Mouse (Mus musculus) small intestine, adult 2 months (tissue): ENCODE results near the gene Ret. TPM values are rescaled to one million over a fixed set of nuclear protein-coding genes. Genes with fewer than 3 reads are reported as not detected.

ENCODE experiments used
- H3K27ac ChIP-seq: fragments of 200-500 bp; 2 replicates; pipeline ENCODE4 v1.5.1; 2012; ENCODE audit warnings: low read depth, low read length, control low read depth, inconsistent platforms; ENCODE audit not compliant: insufficient read depth
- H3K27me3 ChIP-seq: fragments of 200-500 bp; 2 replicates; pipeline ENCODE4 v1.6.1; 2012; ENCODE audit warnings: mild to moderate bottlenecking, moderate library complexity, low read length, inconsistent platforms; ENCODE audit not compliant: control insufficient read depth, insufficient read depth
- H3K36me3 ChIP-seq: fragments of 200-500 bp; 2 replicates; pipeline ENCODE4 v1.6.1; 2012; ENCODE audit warnings: mild to moderate bottlenecking, low read length, control low read depth, inconsistent platforms; ENCODE audit not compliant: control insufficient read depth, insufficient read depth
- H3K4me1 ChIP-seq: fragments of 200-500 bp; 2 replicates; pipeline ENCODE4 v1.6.1; 2012; ENCODE audit warnings: low read length, inconsistent platforms, mixed read lengths; ENCODE audit not compliant: control insufficient read depth, insufficient read depth, insufficient read length
- H3K4me3 ChIP-seq: fragments of 200-500 bp; 2 replicates; pipeline ENCODE4 v1.5.1; 2012; ENCODE audit warnings: low read depth, mild to moderate bottlenecking, control low read depth, inconsistent platforms, low read length, moderate library complexity
- CTCF ChIP-seq: fragments of 200-500 bp; IDR thresholded peaks from 2 replicates; pipeline ENCODE4 v1.5.1; 2012; ENCODE audit warnings: low read depth, mild to moderate bottlenecking, control low read depth, inconsistent platforms, low read length, moderate library complexity, mixed read lengths; ENCODE audit not compliant: insufficient replicate concordance, insufficient read length; ENCODE audit errors: extremely low read depth
- POLR2A ChIP-seq: fragments of 200-500 bp; IDR thresholded peaks from 2 replicates; pipeline ENCODE4 v1.6.1; 2012; ENCODE audit warnings: low read depth, mild to moderate bottlenecking, control low read depth, inconsistent platforms, low read length, moderate library complexity
- WGBS: fragments of 180-500 bp; shearing (Covaris S2); methylation state at CpG from one replicate; pipeline ENCODE4 v1.1.7; 2018; 5-methylcytosine and 5-hydroxymethylcytosine counted together
- polyA plus RNA-seq: library from polyadenylated mRNA; depleted of rRNA; stranded (reverse); fragments of >200 nt; gene quantifications from 2 replicates; pipeline ENCODE4 v1.2.3, GENCODE M21; 2012

Gene Ret
- polyA plus RNA-seq, 1 experiment, result 4.5 TPM

DNA sequence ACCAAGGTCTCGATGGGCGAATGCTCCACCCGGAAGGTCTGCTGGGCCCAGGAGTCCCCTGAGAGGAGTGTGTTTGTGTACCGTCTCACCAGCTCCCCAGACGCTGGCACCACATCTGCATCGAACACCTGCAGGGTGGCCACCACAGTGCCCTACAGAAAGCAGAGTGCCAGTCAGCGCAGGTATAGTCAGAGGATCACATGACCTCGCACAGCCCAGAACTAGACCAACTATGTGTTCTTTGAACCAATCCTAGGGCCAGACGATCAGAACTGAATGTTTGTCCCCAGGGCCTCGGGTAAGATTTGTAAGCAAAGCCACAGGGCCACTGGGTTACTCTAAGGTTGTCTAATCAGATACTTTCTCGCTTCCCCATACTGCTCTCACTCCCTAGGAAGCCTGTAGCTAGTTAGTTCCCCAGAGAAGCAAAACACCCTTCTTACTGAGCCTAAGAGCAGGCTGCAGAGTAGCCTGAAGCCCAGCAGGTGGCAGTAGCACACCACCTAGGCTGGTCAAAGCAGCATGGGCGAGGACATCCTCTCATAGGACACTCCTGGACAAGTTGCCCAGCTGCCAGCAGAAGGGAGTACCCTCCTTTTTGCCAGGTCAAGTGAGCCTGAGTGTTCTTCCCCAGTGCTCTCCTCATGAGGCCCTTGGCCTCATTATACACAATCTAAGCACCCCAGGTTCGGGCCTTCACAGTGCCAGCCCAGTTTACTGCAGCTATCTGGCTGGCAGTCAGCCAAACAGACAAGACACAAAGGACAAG is 18.0 kb downstream of the Ret start:
- Histone ChIP-seq H3K4me1 (0 out of 2 replicates have a peak, but pooled peaks cover 2% of the 10 kb centered on the region), H3K27ac (no peak overlapping the region), H3K4me3 (no peak overlapping the region), H3K27me3 (no peaks in the 10 kb centered on the region), H3K36me3 (no peaks in the 10 kb centered on the region)
- TF ChIP-seq CTCF, result peak; percentile 95; the same call in 1 of the 2 replicates
- no peak for TF ChIP-seq POLR2A
- 50% methylated on average over 13 of the region's 13 CpGs for WGBS

DNA sequence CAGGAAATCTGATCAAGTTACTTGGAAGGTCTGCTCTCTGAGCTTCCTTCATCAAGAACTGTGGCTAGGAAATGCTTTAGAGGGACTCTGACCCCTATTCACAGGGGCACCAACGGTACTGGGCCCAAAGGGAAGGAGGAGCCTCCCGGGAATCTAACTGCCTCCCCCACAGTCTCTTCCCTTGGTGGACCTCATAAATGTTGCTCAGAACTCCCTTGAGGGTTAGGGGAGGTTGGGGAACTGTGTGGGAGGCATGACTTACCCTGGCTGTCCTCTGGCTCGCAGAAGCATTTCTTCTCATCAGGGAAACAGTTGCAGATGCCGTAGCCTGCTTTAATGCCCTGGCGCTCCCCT is 23.6 kb downstream of the Ret start:
- H3K4me1 ChIP-seq, result no peaks in the 10 kb centered on the region
- no peak overlapping the region for H3K4me3 ChIP-seq
- TF ChIP-seq POLR2A (no peak), CTCF (no peak)
- WGBS, result 59% methylated on average over 5 of the region's 5 CpGs
- no peaks in the 10 kb centered on the region for H3K27me3 ChIP-seq
- no peak overlapping the region for H3K27ac ChIP-seq
- H3K36me3 ChIP-seq, result no peaks in the 10 kb centered on the region

DNA sequence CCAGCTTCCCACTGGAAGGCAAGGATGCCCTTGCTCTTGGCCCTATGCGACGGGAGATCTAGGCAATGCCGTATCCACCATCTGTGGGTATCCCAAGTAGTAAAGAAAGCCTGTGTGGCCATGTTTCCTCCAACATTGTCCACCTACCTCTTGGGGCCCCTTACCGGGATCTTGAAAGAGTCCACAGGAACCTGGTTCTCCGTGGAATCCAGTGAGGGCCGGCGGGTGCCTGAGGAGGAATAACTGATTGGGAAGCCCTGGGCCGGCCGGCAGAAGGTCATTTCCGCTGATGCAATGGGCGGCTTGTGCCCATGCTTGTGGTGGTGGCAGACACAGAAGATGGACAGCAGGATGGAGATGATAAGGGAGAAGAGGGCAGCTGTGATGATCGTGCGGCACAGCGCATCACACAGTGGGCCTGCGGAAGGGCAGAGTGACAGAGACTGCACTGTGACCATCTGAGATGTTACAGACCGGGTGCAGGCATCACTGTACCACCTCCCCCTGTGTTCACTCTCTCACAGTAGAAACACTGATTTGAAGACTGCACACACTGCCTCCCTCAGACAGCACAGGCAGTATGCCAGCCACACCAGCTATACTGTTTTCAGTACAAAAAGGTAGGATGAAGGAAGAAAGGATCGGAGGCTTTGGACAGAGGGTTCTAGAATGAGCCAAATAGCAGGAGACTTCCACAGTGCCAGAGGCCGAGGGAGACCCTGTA is 24.1 kb downstream of the Ret start:
- 91% methylated on average over 18 of the region's 18 CpGs for WGBS
- TF ChIP-seq POLR2A, result no peak
- no peak for TF ChIP-seq CTCF

DNA sequence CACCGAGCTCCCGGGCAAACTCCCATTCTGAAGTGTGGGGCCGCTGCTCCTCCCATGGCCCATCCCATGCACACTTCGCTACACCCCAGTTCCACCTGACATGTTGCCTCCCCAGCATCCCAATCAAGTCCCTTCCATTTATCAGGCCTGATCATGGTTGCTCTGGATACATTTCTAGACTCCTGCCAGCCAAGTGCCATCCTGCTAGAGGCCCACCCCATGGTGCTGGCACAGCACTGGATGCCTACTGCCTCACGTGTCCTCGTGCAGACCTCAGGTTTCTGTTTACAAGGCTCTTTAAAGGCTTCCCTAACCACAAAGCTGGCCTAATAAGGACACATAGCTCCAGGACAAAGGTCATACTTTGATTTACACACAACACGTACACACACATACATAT is 26.1 kb downstream of the Ret start:
- 79% methylated on average over 7 of the region's 7 CpGs for WGBS
- H3K36me3 ChIP-seq, result no peaks in the 10 kb centered on the region

More for the DNA sequence above, 24.1 kb downstream of the Ret start:
- no peaks in the 10 kb centered on the region for H3K36me3 ChIP-seq
- no peak overlapping the region for H3K27ac ChIP-seq
- no peak overlapping the region for H3K4me3 ChIP-seq
- no peaks in the 10 kb centered on the region for H3K4me1 ChIP-seq
- no peaks in the 10 kb centered on the region for H3K27me3 ChIP-seq

DNA sequence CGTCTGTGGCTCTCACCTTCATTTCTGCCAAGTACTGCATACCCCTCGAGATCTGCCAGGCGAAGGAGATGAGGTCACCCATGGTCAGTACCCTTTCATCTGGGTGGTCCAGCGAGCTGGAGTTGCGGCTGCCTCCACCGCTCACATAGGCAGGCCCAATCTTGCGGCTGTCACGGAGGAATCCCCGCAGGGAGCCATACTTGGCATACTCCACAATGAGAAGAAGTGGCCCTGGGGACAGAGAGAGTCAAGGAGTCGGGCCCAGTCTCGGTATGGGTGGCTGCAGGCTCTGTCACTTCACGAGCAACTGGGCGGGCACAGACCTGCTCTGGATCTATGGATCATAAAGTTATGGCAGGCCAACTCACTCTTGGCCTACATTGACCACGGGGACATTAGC is 29.4 kb downstream of the Ret start:
- WGBS, result 85% methylated on average over 14 of the region's 14 CpGs
- Histone ChIP-seq H3K36me3 (no peaks in the 10 kb centered on the region), H3K4me3 (no peak overlapping the region), H3K27ac (no peak overlapping the region), H3K4me1 (no peaks in the 10 kb centered on the region), H3K27me3 (no peaks in the 10 kb centered on the region)
- TF ChIP-seq POLR2A (no peak), CTCF (no peak)

More for the DNA sequence above, 26.1 kb downstream of the Ret start:
- H3K4me1 ChIP-seq, result no peaks in the 10 kb centered on the region
- no peak overlapping the region for H3K4me3 ChIP-seq
- H3K27ac ChIP-seq, result no peak overlapping the region
- no peaks in the 10 kb centered on the region for H3K27me3 ChIP-seq
- TF ChIP-seq POLR2A, result no peak
- TF ChIP-seq CTCF, result no peak

DNA sequence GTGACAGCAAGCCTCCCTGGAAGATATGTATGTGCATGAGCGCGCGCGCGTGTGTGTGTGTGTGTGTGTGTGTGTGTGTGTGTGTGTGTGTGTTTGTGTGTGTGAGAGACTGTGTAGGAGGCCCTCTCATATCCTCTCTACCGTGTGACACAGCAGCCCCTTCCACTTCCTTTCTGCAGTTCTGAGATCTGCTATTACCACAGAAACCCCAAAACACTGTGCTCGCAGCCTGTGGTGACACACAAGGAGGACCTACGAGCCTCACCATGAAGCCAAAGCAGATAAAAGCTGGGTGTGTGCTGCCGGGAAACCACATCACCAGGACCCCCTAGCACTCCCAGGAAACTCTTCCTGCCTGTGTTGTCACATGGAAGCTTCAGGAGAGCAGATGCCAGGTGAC is 30.5 kb downstream of the Ret start:
- H3K36me3 ChIP-seq, result no peaks in the 10 kb centered on the region
- TF ChIP-seq CTCF (no peak), POLR2A (no peak)
- 74% methylated on average over 9 of the region's 9 CpGs for WGBS
- no peak overlapping the region for H3K4me3 ChIP-seq
- no peak overlapping the region for H3K27ac ChIP-seq
- no peaks in the 10 kb centered on the region for H3K27me3 ChIP-seq
- no peaks in the 10 kb centered on the region for H3K4me1 ChIP-seq

DNA sequence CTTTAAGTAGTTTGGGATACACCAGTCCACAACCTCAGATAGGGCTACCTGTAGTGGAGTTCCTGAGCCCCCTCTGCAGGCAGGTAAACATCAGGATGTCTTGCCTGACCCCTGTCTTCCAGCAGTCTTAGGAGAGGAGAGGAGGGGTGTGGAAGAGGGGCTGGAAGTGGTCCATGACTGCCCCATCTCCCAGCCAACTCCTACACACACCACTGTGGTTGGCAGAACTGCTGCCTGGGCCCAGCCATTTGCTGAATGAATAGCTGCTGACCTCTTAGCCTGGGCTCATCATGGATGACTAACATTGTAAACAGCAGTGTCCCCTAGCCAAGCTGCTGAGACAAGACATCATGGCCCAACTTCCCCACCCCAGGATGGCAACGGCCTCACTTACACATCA is 32.0 kb downstream of the Ret start:
- 93% methylated on average over 1 of the region's 1 CpGs for WGBS
- no peak for TF ChIP-seq CTCF
- TF ChIP-seq POLR2A, result no peak
- H3K36me3 ChIP-seq, result no peaks in the 10 kb centered on the region
- no peak overlapping the region for H3K27ac ChIP-seq
- H3K27me3 ChIP-seq, result no peaks in the 10 kb centered on the region
- no peak overlapping the region for H3K4me3 ChIP-seq
- H3K4me1 ChIP-seq, result no peaks in the 10 kb centered on the region
